Mouse (Mus musculus) right cerebral cortex, postnatal 25 days (tissue): Measurements from ENCODE around the gene Gm5105.
A peak's percentile ranks its signal among the peaks of the same experiment; 100 is the strongest.

Experiments
- DNase-seq: peaks from one replicate; pipeline ENCODE4 v3.0.0; 2022

The Gm5105 gene

DNA sequence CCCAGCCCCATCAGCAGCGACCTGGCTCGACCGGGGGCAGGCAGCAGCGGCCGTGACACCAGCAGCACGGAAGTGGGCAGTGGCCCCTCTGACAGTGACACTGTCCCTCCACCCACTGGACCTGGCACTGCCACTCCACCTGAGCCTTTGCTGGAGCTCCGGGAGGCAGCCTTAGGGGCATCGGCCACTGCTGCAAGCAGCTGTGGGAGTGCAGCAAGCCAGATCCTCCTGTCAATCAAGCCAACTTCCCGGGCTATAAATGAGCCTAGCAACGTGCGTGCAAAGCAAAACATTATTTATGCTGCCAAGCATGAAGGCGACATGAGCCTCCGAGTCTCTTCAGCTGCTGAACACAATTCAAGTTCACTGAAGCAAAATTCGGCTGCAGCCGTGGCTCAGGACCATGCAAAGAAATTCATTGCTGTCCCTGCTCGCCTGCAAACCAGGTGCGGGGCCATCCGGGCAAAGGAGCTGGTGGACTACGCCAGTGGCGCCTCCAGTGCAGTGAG lies 786 bp downstream of the Gm5105 start:
- peak; percentile 26 for DNase-seq

GRCm38 (mm10) chr3:138065930-138066329 lies 1.3 kb downstream of the Gm5105 start:
- DNase-seq, result no peak

DNA sequence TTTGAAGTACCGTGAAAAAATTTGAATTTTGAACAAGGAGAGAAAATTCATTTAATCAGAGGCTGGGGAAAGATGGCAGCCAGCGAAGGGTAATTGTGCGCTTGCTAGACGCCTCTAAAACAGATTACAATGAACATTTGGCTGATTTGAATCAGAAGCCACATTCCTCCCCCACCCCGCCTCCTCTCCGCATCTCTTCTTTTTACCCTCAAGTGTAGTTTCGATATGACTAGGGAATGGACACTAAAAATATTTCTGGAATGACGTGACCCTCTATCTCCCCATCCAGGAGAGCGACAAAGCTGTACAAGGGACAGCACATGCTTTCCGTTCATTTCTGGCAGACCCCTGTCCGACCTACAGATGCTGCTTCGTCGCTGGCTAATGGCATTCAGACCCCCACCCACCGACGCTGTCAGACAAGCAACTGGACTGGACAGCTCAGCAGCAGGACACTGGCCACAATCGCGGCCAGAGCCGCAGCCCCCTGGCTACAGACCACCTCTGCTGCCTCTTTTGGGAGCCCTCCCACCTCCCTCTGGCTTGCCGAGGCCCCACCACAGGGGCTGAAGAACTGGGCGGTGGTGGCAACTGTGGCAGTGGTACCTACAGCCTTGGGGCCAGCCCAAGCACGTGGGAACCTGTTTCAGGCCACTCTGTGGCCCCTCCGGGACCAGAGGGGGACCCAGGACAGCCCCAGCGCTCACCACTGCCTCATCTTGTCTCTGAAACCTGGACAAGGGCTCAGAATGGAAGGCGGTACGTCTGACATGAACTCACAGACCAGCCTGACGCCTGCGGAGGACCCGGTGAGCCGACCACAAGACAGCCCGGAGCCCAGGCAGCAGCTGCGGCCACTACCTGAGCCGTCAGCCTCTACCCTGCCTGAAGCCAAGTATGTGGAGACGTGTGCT lies 2.2 kb downstream of the Gm5105 start, which contains the start of gene 1110002E22Rik:
1110002E22Rik (plus strand) TSS at position 321 of the 914 bp plus-strand sequence.
- peak; percentile 27 for DNase-seq

DNA sequence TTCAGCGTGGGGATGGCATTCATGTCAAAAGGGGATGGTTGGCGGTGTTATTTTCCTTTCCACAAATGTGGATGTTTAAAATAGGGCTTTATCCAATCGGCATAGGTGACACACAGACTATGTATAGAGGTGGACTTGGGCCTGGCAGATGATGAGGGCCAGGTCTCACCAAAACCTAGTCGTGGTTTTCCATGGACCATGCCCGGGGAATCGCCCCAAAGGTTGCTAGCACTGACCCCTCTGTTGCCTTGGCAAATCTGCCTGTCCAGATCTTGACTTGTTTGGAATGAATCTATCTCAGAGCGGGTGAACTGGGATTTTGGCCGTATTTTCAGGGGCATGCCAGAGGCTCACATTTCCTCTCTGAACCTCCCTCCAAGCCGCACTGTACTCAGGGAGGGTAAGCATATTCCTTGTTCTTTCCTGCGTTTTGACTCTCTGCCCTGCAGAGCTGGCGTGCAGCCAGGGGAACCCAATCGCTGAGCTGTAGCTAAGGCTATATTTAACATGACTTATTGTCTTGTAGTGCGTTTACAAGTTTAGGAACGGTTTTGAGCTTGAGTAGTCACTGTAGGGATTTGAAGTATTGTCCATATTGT lies 3.4 kb downstream of the Gm5105 start:
- DNase-seq, result peak; percentile 15

GRCm38 (mm10) chr3:138062673-138063072 lies 4.5 kb downstream of the Gm5105 start:
- no peak for DNase-seq

- no peak for DNase-seq
These were observed 5.8 kb downstream of the Gm5105 start for GRCm38 (mm10) chr3:138061205-138061911.

DNA sequence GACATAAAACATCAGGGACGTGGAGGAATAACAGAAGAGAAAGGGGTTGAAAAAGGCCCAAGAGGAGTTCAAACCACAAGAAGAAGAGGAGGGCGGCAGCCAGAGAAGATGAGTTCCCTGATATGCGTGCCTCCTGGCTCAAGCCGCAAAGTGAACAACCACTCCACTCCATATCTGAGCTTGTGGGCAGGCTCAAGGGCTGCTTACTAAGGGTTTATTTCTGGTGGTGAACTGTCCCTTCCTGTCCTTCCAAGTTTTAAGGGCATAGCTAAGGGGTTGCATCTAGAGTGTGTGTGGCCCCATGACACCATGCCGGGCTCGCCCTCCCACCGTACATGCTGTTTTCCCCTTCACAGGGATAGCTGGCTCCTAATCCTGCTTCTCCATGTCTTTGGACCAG lies 6.8 kb downstream of the Gm5105 start:
- no peak for DNase-seq

DNA sequence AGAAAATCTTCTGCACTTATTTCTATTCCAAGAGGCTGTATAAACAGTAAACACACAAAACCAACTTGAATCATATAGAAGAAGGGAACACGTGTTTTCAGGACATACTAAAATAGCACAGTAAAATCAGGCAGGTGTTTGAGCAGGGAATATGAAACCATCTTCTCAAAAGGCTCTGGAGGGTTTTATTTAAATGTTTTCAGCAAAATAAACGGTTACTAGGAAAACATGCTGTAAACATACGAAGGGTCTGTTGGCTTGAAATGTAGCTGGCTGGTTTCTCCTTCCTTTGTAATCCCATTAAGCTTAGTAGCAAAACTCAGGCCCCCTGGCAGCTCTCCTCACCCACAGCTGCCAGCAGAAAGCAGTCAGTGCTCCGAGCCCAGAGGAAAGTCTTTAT lies 9.0 kb downstream of the Gm5105 start:
- no peak for DNase-seq

DNA sequence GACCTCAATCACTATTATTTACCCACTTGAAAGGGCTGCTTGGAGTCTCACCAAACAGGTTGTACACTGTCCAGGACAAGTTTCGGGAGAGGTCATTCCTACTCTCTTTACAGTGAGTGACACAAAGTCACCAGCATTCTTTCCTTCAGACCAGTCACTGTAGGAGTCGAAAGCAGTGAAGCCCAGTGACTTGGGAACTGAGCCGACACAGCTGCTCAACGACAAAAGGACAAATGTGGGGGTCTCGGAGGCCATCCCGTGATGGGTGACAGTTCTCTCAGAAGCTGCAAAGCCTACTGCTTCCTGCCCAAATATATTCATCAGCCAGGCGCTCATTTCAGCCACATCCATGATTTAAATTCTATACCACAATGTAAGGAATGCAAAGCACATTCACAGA lies 10.2 kb downstream of the Gm5105 start:
- no peak for DNase-seq

- DNase-seq, result no peak
These were observed 13.2 kb downstream of the Gm5105 start for GRCm38 (mm10) chr3:138053969-138054368.

DNA sequence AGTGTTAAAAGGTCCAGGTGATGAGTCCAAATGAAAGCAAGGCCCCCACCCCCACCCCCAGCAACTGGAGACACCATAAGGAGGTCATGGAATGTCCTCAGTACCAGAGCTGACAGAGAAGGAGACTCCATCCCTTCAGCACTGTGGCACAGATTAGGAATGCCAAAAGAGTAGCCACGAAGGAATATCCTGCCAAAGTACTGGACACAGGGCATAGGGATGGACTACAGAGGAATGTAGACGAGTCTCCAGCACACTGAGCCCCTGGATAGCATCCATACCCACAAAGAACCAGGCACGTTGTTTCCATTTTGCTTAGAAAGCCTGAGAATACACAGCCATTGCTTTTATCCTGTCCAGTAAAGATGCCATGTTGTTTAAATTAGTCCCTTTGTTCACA lies 15.8 kb downstream of the Gm5105 start:
- DNase-seq, result no peak

DNA sequence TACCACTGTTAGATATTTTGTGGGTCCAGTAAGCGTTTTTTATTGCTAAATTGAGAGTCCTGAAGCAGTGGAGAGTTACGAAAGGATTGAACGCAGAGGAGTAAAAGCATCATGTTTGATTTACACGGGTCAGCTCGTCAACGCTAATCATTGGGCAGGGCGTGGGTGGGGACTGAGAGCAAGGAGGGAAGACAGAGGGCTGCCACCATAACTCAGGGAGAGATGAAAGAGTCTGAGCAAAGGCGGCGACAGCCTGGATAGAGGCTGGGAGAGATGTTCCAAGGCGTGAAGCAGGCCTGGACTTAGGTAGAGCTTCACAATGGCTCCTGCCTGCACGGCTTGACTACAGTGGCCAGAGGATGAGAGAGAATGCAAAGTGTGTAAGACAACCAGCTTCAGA lies 16.4 kb downstream of the Gm5105 start:
- no peak for DNase-seq

- DNase-seq, result no peak
These were observed 17.6 kb downstream of the Gm5105 start for GRCm38 (mm10) chr3:138049555-138049954.

DNA sequence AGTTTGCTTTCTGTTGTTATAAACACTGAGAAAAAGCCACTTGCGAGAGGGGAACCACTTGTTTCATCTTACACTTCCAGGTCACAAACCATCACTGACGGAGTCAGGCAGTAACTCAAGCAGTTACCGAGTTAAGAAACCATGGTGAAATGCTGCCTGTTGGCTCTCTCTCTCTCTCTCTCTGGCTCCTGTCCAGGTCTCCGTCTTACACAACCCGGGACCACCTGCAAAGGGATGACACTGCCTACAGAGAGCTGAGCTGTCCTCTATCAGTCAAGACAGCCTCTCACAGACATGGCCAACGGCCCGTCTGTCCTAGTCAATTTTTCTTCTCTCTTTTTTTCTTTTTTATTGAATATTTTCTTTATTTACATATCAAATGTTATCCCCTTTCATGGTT lies 23.9 kb downstream of the Gm5105 start:
- no peak for DNase-seq

DNA sequence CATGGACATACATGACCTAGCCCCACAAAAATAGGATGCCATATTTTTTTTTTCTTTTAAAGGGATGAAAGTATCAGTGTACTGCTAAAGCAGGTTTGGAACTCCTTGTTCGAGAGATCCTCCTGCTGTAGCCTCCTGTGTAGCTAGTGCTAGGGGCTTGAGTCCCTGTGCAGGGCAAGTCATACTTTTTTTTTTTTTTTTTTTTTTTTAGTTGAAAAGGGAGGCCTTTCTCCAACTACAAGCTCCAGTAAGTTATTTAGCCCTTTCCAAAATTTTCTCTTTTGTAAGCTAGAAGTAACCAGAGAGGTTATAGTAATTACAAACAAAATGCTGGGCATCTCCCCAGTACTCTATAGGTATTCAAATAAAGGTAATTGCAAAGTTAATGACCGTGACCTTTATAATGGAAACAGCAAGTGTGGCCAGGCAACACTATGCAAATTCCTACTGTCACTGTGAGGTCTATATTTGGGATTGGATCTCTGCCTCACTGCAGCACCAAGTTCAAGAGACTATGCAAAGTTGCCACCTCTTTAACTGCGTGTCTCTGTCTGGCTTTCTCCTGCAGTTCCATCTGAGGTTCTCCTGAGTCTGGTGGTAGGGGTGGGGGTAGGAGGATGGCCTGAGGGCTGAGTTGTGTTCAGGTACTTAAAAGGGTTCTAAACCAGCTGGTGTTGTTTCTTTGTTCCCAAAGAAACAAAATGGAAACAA lies 25.4 kb downstream of the Gm5105 start:
- DNase-seq, result no peak

DNA sequence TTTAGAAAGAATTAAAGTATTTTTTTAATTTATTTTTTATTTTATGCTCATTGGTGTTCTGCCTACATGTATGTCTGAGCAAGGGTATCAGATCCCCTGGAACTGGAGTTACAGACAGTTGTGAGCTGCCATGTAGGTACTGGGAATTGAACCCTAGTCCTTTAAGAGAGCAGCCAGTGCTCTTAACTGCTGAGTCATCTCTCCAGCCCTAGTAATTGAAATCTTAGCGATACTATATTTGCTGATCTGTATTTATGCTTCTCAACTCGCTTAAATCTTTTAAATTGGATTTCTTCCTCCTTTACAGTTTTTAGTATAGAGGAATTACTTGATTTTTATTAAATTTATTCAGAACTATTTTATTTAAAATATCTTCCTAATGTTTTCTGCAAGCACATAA lies 26.2 kb downstream of the Gm5105 start:
- no peak for DNase-seq

GRCm38 (mm10) chr3:138033986-138034385 lies 33.2 kb downstream of the Gm5105 start:
- no peak for DNase-seq

GRCm38 (mm10) chr3:138030563-138030962 lies 36.6 kb downstream of the Gm5105 start:
- DNase-seq, result no peak

DNA sequence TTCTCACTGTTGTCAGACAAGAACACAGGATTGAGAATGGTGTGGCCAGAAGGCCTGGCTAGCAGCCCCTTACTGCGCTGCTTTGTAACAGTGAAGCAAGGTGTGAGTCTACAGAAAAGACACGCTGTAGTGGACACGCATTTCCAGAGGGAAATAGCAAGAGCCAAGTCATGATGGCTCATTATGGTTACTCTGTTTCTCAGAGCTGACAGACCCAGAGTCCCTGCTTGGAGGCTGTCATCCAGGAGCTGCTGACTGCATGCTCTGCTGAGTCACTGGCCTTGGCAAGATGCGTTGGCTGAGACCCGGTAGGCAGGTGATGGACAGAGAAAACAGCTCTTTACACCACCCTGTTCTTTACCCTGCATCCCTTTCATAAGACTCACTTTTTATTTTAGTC lies 37.8 kb downstream of the Gm5105 start:
- DNase-seq, result peak; percentile 26

- DNase-seq, result no peak
These were observed 39.4 kb downstream of the Gm5105 start for GRCm38 (mm10) chr3:138027575-138028362.

GRCm38 (mm10) chr3:138026286-138026685 lies 40.9 kb downstream of the Gm5105 start:
- DNase-seq, result peak; percentile 7

- no peak for DNase-seq
These were observed 44.5 kb downstream of the Gm5105 start for GRCm38 (mm10) chr3:138022651-138023050.
